Mouse (Mus musculus): ENCODE measurements around the gene Safb2.

GRCm38 (mm10) chr17:56572939-56573338 is 11.4 kb downstream of the Safb2 start:
- TF ChIP-seq CTCF (IDR thresholded peaks at IDR 0.05; ENCODE audit: control insufficient read depth, insufficient read depth, low read length) (no peak), POLR2A (IDR thresholded peaks at IDR 0.05; ENCODE audit: borderline replicate concordance, control insufficient read depth, low read depth, low read length) (no peak)

Measured in bone marrow, adult 2 months (tissue).